Comparison of ENCODE assay signal across 8 mouse cellular contexts in genomic region chr3:66220554-66221242, GRCm38 (mm10). TPM values are rescaled to one million over a fixed set of nuclear protein-coding genes. Genes with fewer than 3 reads are reported as not detected.
DNase-seq lines count a peak whose midpoint lies in the region; ATAC-seq lines count a peak whose summit lies in the region.

No protein-coding gene starts in this region.

- intact Hi-C loops in heart, postnatal 14 days (cut with DNase I): no loop called here

- peaks cover 15% of the 10 kb centered on the region for H3K36me3 ChIP-seq in forebrain, embryonic 10.5 days (replicated peaks)

- WGBS in forebrain, embryonic 10.5 days: under 1% methylated on average over 54 of the region's 54 CpGs

- peak overlapping the region; percentile 93 for H3K27ac ChIP-seq in forebrain, embryonic 10.5 days

- ATAC-seq in inflammation-experienced regulatory T-cells, adult 6 months: no peak

- peaks cover 47% of the 10 kb centered on the region for H3K27me3 ChIP-seq in forebrain, embryonic 10.5 days (ENCODE audit: poor library complexity, severe bottlenecking)

- DNase-seq in thymus, postnatal 4 days: peak; percentile 26
- no peak for DNase-seq in thymus, postnatal 0 days (ENCODE audit: low spot score)
- peak; percentile 58 for DNase-seq in forebrain, embryonic 10.5 days (ENCODE audit: extremely low spot score, low spot score)
- DNase-seq in heart, postnatal 14 days: peak; percentile 53 to 55
- peak; percentile 16 to 52 for DNase-seq in layer of hippocampus, postnatal 14 days (ENCODE audit: low spot score in 2 of 2)
- peak; percentile 25 for DNase-seq in lung, postnatal 36 days
- DNase-seq in right cerebral cortex, postnatal 14 days: peak; percentile 37

- peak overlapping the region; percentile 74 for H3K4me3 ChIP-seq in forebrain, embryonic 10.5 days

- no peaks in the 10 kb centered on the region for H3K9me3 ChIP-seq in forebrain, embryonic 10.5 days

- peaks cover 44% of the 10 kb centered on the region for H3K4me1 ChIP-seq in forebrain, embryonic 10.5 days

RNA-seq across cellular contexts. Expression of gene Ptx3, which starts 1.0 kb away (rescaled TPM):
- 0.16 and 0.23 TPM in 2 replicates for polyA plus RNA-seq in thymus, postnatal 0 days (2015; fragmentation: Nextera tagmentation; extraction: Ambion mirVana)
- 22.5 and 23.7 TPM in 2 replicates for polyA plus RNA-seq in forebrain, embryonic 10.5 days (2016; fragmentation: Nextera tagmentation; extraction: Ambion mirVana)
- total RNA-seq in heart, postnatal 14 days (2021): 1 to 10 TPM; 1.9 to 2.2 TPM
- 1 to 10 TPM; 5.8 to 6.5 TPM for total RNA-seq in layer of hippocampus, postnatal 14 days (2021)
- polyA plus RNA-seq in inflammation-experienced regulatory T-cells, adult 6 months (2017; shearing (Covaris generic)): not detected

Comparison
In these comparisons a context has a peak if more than half of its experiments do, and no peak if none do; other contexts are left out.
1. RNA of gene Ptx3, which starts 1.0 kb away (polyA plus RNA-seq): 22.5 to 23.7 TPM in forebrain, embryonic 10.5 days; 0.16 to 0.23 TPM in thymus, postnatal 0 days and not detected in inflammation-experienced regulatory T-cells, adult 6 months; every median in the first group is over 10 times any median in the second.